ENCODE assay signal across 8 mouse cellular contexts in the genomic region with DNA sequence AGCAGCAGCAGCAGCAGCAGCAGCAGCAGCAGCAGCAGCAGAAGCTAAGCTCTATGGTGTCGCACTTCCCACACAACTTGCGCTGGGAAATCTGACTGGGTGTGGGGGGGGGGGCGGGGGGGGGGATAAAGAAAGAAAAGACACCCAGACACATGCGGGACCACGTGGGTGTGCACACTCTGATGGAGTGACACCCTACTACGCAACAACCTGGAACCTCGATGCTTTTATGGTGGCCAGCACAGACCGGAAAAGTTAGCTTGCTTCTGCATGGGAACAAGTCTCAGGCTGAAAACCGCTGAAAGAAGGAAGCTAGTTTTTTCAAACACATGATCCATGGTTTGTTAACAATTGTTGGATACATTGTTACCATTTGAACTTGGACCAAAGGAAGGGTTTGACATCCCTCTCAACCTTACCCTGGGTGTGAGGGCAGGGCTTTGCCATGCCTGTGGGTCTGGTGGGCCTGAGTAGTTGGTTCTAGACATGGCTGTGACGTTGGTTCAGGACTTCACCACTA. TPM values are rescaled to one million over a fixed set of nuclear protein-coding genes. Genes with fewer than 3 reads are reported as not detected.
A peak's percentile ranks its signal among the peaks of the same experiment; 100 is the strongest.
DNase-seq lines count a peak whose midpoint lies in the region; ATAC-seq lines count a peak whose summit lies in the region.

No protein-coding gene starts in this region.

- ATAC-seq in limb, embryonic 15.5 days (ENCODE audit: insufficient number of reproducible peaks, low FRiP score, low TSS enrichment, low read depth): no peak

- peak overlapping the region; percentile 30; the same call in 1 of the 2 replicates for H3K4me3 ChIP-seq in brown adipose tissue, adult 24 weeks (ENCODE audit: insufficient read depth, low read depth, low read length)
- no peak overlapping the region for H3K4me3 ChIP-seq in limb, embryonic 15.5 days

- no peak overlapping the region for H3K27ac ChIP-seq in brown adipose tissue, adult 24 weeks (replicated peaks; ENCODE audit: low read depth, low read length)
- H3K27ac ChIP-seq in limb, embryonic 15.5 days: no peak overlapping the region

- H3K36me3 ChIP-seq in limb, embryonic 15.5 days: no peaks in the 10 kb centered on the region

- no peak overlapping the region for H3K9ac ChIP-seq in limb, embryonic 15.5 days

- peak; percentile 22 to 67 for DNase-seq in frontal cortex, adult 2 months (ENCODE audit: extremely low spot score in 1 of 2, low spot score in 1 of 2)
- DNase-seq in frontal cortex, postnatal 14 days (ENCODE audit: low spot score in 2 of 2): no peak
- peak; percentile 29 to 42 for DNase-seq in layer of hippocampus, adult 8-10 months (ENCODE audit: low spot score in 2 of 2)
- no peak for DNase-seq in layer of hippocampus, postnatal 25 days (ENCODE audit: extremely low spot score in 1 of 2, low spot score in 1 of 2)
- DNase-seq in cerebellum, postnatal 36 days: no peak
- no peak for DNase-seq in B cell, adult 2 months

- H3K4me2 ChIP-seq in limb, embryonic 15.5 days: peak overlapping the region; percentile 25; the same call in 1 of the 2 replicates

- 68% methylated on average over 8 of the region's 10 CpGs for WGBS in limb, embryonic 15.5 days

- no peaks in the 10 kb centered on the region for H3K9me3 ChIP-seq in limb, embryonic 15.5 days

- no peaks in the 10 kb centered on the region for H3K27me3 ChIP-seq in limb, embryonic 15.5 days

- no peaks in the 10 kb centered on the region for H3K4me1 ChIP-seq in brown adipose tissue, adult 24 weeks (ENCODE audit: control insufficient read depth, insufficient read depth, insufficient read length, low read length)
- H3K4me1 ChIP-seq in limb, embryonic 15.5 days: peaks cover 4% of the 10 kb centered on the region; the same call in 1 of the 2 replicates

RNA-seq across cellular contexts. Expression of a gene that starts 17.4 kb away (rescaled TPM):
- polyA plus RNA-seq in frontal cortex, adult 2 months (2012; rRNA removed): 64.5 and 68.6 TPM in 2 replicates
- 100 to 1,000 TPM; 104 to 124 (median 117) TPM for total RNA-seq in layer of hippocampus, adult 8-10 months (2022)
- total RNA-seq in layer of hippocampus, postnatal 25 days (2021): 100 to 1,000 TPM; 103 to 115 TPM
- 12.6 and 17.3 TPM in 2 replicates for polyA plus RNA-seq in brown adipose tissue, adult 24 weeks (2012; ENCODE audit: insufficient read depth, insufficient read length, missing spikeins)
- polyA plus RNA-seq in limb, embryonic 15.5 days (2015; fragmentation: Nextera tagmentation; extraction: Ambion mirVana): 125 TPM in 2 replicates

Comparison
In these comparisons a context has a peak if more than half of its experiments do, and no peak if none do; other contexts are left out.
1. DNase-seq: peak in frontal cortex, adult 2 months (2 of 2) and layer of hippocampus, adult 8-10 months (2 of 2); none in frontal cortex, postnatal 14 days (0 of 2), layer of hippocampus, postnatal 25 days (0 of 2), cerebellum, postnatal 36 days (0 of 2) and B cell, adult 2 months (0 of 2).